Mouse (Mus musculus) liver, adult 10 weeks (tissue): ENCODE measurements around the gene Ppat. TPM values are rescaled to one million over a fixed set of nuclear protein-coding genes. Genes with fewer than 3 reads are reported as not detected.

Source experiments
- polyA plus RNA-seq: library from polyadenylated mRNA; stranded (reverse); fragments of 350-450 nt; fragmentation: Illumina TruSeq; extraction: RNeasy Lipid Tissue Mini Kit (QIAGEN cat#74804); gene quantifications from one replicate; pipeline ENCODE4 v1.2.3, GENCODE M21; 2014; ENCODE audit warnings: low read depth, low replicate concordance

The Ppat gene
- polyA plus RNA-seq = 17.6 TPM

GRCm38 (mm10) chr5:76951106-76952027 lies at the start of gene Ppat, which contains the start of gene Paics:
Ppat (minus strand) TSS chr5:76951578.
Paics (plus strand) TSS chr5:76951307.

DNA sequence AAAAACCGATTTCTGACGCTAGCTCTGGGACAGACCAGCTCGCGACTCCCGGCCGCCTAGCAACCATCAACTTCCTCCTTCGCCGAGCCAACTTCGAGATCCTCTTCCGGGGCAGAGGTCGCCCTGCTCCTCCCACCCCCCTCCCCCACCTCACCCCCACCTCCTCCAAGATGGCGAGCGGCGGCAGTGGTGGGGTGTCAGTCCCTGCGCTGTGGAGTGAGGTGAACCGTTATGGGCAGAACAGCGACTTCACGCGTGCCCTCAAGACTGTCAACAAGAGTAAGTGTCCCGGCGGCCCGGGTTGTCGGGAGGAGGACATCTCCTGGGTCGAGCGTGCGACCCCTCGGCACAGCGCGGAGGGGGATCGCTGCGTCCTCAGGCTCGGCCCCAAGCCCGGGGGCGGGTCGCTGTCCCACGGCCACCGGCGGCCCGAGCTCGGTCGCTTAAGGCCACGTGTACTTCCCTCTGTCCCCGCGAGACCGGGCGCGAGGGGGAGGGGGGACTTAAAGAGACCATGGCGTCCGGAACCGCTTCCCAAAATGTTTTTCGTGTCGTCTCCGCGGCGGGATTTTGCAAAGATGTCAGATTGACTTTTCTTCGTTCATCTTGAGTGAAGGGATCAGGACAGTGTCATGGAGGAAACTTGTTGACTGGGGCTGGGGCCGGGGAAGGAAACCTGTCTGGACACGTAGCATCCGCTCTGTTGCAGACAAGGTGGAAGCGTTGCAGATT lies 23.3 kb upstream of the Ppat start, which contains the start of gene Srp72:
Gene Srp72 (plus strand): TSS at position 130 of the 732 bp plus-strand sequence.

DNA sequence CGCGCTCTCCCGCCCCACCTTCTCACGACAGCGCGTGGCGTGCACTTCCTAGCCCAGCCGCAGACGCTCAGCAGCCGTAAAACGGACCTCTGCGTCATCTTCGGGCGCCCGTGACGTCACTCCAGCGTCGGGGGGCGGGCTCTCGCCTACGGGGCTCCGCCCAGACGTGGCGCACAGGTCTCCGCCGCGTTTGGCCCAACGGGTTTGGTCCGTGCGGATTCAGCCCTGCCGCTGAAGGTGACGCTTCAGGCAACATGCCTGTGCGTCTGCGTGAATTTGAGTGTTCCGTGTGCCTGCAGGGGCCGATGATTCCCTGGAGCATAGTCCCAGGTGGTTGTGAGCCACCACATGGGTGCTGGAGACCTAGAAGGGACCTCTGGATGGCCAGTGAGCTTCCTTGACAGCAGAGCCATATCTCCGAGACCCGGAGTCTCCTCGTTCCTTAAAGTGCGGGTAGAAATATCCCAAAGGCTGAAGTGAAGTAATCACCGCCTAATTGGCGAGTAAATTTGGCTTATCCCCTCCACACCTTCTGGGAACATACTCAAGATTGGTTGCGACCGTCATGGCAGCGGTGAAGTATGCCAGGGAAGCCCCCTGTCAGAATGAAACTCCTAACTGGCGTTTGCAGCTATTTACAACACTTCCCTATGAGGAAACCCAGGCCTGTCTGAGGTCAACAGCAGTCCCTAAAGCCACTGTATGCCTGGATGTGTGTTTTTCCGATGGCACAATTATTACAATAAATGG lies 45.8 kb downstream of the Ppat start, which contains the start of gene Aasdh:
Gene Aasdh (minus strand): TSS at position 110 of the 750 bp plus-strand sequence.

Other genes with a start within 250 kb of the Ppat start
- gene Aasdh, start 46.1 kb downstream of the Ppat start, polyA plus RNA-seq = 23.0 TPM
- gene Paics, start 271 bp downstream of the Ppat start, polyA plus RNA-seq = 359 TPM
- 138 TPM for gene Srp72, start 23.1 kb upstream of the Ppat start, polyA plus RNA-seq
- not detected for gene Arl9, start 52.5 kb upstream of the Ppat start, polyA plus RNA-seq
- not detected for gene Thegl, start 64.4 kb upstream of the Ppat start, polyA plus RNA-seq
- 37.7 TPM for gene Hopx, start 163.5 kb upstream of the Ppat start, polyA plus RNA-seq